Mouse (Mus musculus) stomach, embryonic 14.5 days (tissue): ENCODE data around the gene Gm21773. TPM values are rescaled to one million over a fixed set of nuclear protein-coding genes. Genes with fewer than 3 reads are reported as not detected.
"Not testable (repeated sequence)": the region's sequence is repeated elsewhere in the genome, so short reads cannot be mapped to it uniquely, and the experiment has no call there.

Experiments
- ATAC-seq: fragments of 200-750 bp; cut with Nextera tagmentation; 2 replicates; pipeline ENCODE4 v1.8.0; 2017; ENCODE audit warnings: low read depth, moderate TSS enrichment; ENCODE audit not compliant: insufficient number of reproducible peaks, insufficient read depth, low FRiP score
- H3K27ac ChIP-seq: fragments of 300-500 bp; sonication (generic); 2 replicates; pipeline ENCODE4 v1.5.1; 2014; ENCODE audit warnings: mild to moderate bottlenecking, low read length, moderate library complexity, mixed read lengths
- H3K27me3 ChIP-seq: fragments of 300-500 bp; sonication (generic); 2 replicates; pipeline ENCODE4 v1.6.1; 2014; ENCODE audit warnings: low read length, control low read depth, mixed read lengths; ENCODE audit not compliant: control insufficient read depth, insufficient read depth
- H3K36me3 ChIP-seq: fragments of 300-500 bp; sonication (generic); 2 replicates; pipeline ENCODE4 v1.6.1; 2014; ENCODE audit warnings: mild to moderate bottlenecking, control low read depth, low read length, moderate library complexity, mixed read lengths; ENCODE audit not compliant: control insufficient read depth, insufficient read depth
- H3K4me1 ChIP-seq: fragments of 300-500 bp; sonication (generic); 2 replicates; pipeline ENCODE4 v1.6.1; 2014; ENCODE audit warnings: low read length, control low read depth, mixed read lengths; ENCODE audit not compliant: control insufficient read depth, insufficient read depth
- H3K4me2 ChIP-seq: fragments of 300-500 bp; sonication (generic); replicated peaks from 2 replicates; pipeline ENCODE4 v1.6.1; 2014; ENCODE audit warnings: low read depth, low read length, control low read depth
- H3K4me3 ChIP-seq: fragments of 300-500 bp; sonication (generic); 2 replicates; pipeline ENCODE4 v1.5.1; 2014; ENCODE audit warnings: low read depth, low read length, control low read depth
- H3K9ac ChIP-seq: fragments of 300-500 bp; sonication (generic); replicated peaks from 2 replicates; pipeline ENCODE4 v1.6.1; 2014; ENCODE audit warnings: low read depth, mild to moderate bottlenecking, control low read depth, low read length, moderate library complexity, mixed read lengths
- H3K9me3 ChIP-seq: fragments of 300-500 bp; sonication (generic); 2 replicates; pipeline ENCODE4 v1.6.1; 2016; ENCODE audit warnings: low read depth, low read length, control low read depth; ENCODE audit not compliant: control insufficient read depth
- WGBS: fragments of 180-500 bp; shearing (Covaris S2); extraction: QIAGEN DNeasy Blood & Tissue Kit; methylation state at CpG from one replicate; pipeline ENCODE4 v1.1.7; 2014; 5-methylcytosine and 5-hydroxymethylcytosine counted together
- polyA plus RNA-seq: library from polyadenylated mRNA; unstranded; fragments of >200 nt; fragmentation: Nextera tagmentation; extraction: Ambion mirVana; gene quantifications from 2 replicates; pipeline ENCODE4 v1.2.1, GENCODE M21; 2014

Gene Gm21773
- not detected in 2 replicates for polyA plus RNA-seq

GRCm38 (mm10) chrY:25309260-25309659 lies at the start of gene Gm21773:
Gene Gm21773 (minus strand): TSS chrY:25309360.
- H3K9ac ChIP-seq, H3K4me1 ChIP-seq, H3K36me3 ChIP-seq, H3K4me3 ChIP-seq, ATAC-seq, H3K27ac ChIP-seq, H3K4me2 ChIP-seq, H3K9me3 ChIP-seq, H3K27me3 ChIP-seq: not testable (repeated sequence)
- no CpG with 5 or more reads among the region's 2 CpGs for WGBS
